Mouse (Mus musculus): ENCODE measurements around the gene Lrrc49. TPM values are rescaled to one million over a fixed set of nuclear protein-coding genes. Genes with fewer than 3 reads are reported as not detected.
A peak's percentile ranks its signal among the peaks of the same experiment; 100 is the strongest.

Gene Lrrc49
- total RNA-seq, 2 experiments from 2014 or later = 9.4 to 10.2 TPM

DNA sequence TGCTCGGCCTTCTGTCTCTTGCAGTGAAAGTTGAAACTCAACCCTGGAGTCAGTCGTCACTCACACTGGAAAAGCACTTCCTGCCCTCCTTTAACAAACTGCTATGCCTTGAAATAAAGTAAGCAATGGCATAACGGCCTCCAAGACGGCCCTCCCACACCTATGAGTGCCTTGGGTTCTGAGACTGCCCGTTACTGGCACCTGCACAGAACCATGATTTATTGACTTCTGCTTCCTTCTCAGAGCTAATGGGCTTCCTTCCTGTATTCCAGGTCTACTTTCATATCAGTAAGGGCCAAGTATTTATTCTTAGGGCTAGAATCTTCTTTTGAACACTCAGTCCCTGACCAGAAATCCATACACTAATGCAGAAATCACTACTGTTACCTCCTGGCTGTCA lies 9.0 kb downstream of the Lrrc49 start:
- no peak for DNase-seq (ENCODE audit: low spot score in 2 of 2)

DNA sequence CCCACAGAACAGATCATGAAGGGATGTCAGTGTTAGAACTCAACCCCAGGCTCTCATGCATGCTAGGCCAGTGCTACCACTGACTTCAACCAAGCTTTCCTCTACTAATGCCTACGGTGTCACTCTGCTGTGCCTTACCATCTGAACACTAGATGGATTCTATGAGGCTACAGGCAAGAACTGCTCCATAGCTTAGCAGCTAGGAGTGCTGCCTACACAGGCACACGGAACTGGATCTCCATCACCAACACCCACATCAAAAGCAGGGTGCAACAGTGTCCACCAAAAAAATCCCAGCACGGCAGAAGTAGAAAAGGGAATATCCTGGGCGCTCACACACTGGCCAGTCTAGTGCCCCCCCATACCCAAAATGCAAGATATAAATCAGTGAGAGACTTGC lies 11.5 kb downstream of the Lrrc49 start:
- DNase-seq (ENCODE audit: low spot score in 2 of 2) = no peak

DNA sequence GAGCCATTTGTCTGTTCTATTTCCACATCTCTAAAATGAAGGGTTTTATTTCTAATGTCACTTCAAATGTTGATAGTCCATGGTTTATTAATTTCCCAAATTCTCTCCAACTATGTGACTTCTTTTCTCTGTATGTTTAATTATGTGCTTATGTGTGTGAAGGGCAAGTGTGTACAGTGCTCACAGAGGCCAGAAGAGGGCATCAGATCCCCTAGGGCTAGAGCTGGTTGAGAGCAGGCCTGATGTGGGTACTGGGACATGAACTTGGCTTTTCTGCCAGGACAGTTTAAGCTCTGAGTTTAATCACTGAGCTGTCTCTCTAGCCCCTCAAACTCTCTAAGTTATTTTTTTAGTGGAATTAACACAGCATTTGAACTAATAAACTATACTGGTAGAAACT lies 13.2 kb downstream of the Lrrc49 start:
- DNase-seq (ENCODE audit: low spot score in 2 of 2) = no peak

DNA sequence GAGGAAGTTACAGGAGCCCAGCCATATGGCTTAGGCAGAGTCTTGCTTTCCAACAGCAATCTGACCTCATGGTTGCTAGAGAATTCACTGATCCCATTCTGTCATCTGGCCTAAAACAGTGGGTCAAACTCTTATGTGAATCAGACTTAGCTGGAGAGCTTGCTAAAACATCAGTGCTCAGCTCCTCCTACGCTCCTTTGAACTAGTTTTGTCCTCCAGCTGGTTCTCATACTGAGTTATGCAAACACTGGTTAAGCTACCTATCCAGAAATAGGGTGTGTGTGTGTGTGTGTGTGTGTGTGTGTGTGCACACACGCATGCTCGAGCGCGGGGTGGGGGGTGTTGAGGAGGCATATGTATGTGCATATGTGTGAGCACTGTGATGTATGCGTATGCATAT lies 15.4 kb downstream of the Lrrc49 start:
- no peak for DNase-seq (ENCODE audit: low spot score in 2 of 2)

DNA sequence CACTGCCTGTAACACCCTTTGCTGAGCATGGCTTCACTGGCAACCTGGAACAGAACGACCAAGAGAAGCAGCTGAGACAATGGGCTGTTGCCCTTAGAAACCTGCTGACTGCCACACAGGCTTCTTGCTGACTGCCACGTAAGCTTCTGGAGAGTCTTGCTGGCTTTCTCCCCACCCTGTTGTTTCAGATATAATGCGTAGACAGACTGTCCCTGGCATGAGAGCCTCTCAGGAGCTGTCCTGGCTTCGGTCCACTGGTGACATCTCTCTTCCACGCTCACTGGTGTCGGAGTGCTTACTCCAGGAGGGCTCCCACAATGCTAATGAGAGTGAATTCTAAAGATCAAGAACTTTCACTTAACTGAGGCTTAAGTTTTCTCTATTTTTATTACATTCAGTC lies 19.1 kb downstream of the Lrrc49 start:
- DNase-seq (ENCODE audit: low spot score in 2 of 2) = no peak

DNA sequence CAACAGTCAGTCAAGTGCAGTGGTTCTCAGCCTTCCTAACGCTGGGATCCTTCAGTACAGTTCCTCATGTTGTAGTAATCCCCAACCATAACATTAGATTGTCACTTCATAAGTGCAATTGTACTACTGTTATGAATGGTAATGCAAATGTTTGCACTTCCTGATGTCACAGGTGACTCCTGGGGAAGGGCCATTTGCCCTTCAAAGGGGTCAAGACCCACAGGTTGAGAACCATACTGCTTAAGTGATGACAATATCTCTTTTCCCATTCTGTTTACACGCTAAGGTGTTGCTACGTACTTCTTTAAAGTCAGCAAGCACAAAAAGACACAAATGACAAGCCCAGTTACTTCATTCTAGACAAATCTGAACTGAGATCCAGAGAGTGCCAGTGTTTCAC lies 22.4 kb downstream of the Lrrc49 start:
- DNase-seq (ENCODE audit: low spot score in 2 of 2) = no peak

DNA sequence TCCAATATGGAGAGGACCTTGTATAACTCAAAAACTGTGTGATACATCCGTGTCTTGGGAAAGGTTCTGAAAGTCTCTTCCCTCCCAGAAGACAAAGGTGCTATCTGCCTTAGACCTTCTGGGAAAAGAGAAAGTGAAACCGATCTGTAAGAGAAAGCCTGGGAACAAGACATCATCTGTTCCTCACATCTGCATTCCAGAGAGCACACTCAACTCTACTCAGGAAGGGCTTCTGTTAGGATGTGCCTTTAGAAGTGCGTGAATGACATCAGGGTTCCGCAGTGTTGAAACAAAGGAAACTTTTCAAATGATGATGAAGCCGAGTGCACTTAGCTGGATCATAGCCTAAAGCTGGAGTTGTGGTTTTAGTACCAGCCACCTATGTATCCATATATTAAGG lies 23.1 kb downstream of the Lrrc49 start:
- no peak for DNase-seq (ENCODE audit: low spot score in 2 of 2)

DNA sequence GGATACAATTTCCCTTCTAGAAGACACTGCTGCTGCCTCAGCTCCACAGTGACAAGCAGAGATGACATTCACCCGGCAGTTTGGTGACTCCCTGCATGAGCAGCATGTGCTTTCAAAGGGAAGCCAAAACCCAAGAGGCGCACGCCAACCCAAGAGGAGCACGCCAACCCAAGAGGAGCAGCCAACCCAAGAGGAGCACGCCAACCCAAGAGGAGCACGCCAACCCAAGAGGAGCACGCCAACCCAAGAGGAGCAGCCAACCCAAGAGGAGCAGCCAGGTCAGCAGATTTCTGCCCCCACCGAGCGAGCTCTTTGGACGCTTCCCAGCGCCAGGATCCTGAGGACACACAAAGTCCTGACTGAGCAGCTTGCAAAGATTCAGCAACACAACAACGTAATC lies 23.6 kb downstream of the Lrrc49 start:
- DNase-seq (ENCODE audit: low spot score in 2 of 2) = no peak

DNA sequence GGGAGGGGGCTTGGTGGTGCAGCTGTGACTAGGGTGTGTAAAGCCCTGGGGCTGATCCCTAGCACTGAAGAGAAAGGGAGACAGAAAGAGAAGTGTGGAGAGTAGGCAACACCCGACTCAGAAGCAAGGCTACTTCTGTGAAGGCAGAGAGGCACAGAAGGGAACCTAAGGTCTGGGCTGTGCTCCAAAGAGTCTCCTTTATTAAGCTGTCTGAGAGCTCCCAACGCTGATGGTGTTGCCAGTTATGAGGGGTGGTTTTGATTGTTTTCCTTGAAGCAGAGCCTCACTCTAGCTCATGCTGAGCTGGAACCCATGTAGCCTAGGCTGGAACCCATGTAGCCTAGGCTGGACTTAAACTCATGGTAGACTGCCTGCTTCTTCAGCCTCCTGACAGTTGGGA lies 25.0 kb downstream of the Lrrc49 start:
- no peak for DNase-seq (ENCODE audit: low spot score in 2 of 2)

DNA sequence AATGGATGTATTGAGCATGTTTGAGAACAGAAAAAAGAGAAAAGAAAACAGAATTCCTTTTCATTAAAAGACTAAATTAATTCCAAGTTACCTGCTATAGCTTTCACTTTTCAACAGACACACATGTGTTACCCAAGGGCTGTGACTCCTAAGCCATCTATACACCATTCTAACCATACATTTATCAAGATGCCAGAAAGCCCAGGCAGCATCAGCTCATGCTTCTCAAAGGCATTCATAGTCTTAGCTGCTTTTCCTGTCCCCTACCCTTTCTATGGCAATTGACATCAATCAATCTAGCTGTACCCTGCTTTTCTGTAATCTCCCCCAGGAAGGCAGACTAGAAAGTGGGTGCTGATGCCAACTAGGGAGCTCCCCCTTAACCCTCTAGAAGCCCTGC lies 34.4 kb downstream of the Lrrc49 start:
- no peak for DNase-seq (ENCODE audit: low spot score in 2 of 2)

DNA sequence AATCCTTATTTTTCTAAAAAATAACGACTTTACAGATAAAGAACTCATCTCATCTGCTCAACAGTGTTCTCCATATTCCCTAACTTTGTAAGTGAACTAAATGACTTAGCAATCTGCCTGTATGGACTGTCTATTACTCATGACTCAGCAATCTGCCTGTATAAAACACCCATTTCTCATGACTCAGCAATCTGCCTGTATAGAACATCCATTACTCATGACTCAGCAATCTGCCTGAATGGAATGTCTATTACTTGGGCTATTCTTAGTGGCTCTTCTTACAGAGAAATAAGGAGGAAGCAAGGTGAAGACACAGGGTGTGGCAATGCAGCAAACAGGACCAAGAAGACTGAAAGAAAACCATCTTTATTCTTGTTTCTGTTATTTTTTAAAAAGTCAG lies 34.8 kb downstream of the Lrrc49 start:
- no peak for DNase-seq (ENCODE audit: low spot score in 2 of 2)

DNA sequence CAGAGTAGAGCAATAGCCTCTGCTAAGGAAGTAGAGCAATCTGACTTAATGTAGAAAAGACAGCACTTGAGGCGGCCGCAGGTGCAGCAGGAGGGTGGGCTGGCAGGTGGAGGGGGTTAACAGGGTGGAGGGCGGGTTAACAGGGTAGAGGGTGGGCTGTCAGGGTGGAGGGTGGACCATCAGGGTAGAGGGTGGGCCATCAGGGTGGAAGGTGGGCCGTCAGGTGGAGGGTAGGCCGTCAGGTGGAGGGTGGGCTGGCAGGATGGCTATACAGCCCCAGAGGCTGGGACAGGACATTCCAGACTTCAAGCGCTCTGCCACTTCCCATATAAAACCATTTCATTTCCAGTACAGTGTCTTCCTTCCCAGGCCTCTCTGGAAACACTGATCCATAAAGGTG lies 37.7 kb downstream of the Lrrc49 start:
- DNase-seq (ENCODE audit: low spot score in 2 of 2) = no peak

DNA sequence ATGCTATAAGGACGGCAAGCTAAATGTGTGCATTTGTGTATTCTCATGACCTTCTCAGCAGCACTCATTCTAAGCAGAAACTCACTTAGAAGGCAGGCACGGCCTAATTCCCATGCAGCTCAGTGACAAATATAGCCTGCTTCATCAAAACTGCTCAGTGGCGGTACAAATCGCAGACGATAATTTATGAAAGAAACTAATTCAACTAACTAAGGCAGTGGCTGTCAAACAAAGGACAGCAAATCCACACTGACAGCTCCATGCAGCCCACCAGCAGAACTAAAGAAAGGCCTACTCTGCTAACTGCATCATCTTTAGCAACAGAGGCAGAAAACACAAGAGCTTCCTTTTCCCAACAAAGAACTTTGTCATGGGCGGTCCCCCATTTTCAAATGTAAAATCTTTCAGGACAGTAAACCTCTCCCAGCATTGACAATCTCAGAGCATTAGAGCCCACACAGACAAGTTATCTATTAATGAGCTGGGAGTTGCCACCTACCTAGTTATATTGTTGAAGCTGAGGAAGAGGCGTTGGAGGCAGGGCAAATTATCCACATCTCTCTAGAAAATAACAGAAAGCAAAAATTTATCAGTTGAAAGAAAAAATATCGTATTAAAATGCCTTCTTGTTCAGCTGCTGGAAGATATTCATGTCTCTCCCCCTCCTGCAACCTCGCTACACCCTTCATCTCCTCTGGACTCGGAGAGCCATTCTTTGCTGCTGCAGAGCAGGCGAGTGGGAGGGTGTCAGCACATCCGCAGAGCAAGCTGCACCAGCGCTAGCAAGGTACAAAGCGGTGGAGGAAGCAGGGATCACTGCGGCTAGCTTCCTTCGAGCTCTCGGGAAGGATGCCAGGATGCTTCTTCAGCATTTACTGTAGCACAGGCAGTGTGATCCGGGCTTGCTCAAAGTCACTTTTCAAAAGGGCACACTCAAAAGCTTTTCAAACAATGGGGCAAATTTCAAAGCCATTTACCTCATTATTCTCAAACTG lies 38.7 kb downstream of the Lrrc49 start:
- DNase-seq (ENCODE audit: low spot score in 2 of 2) = peak in 1 of 2 experiments; percentile 47

DNA sequence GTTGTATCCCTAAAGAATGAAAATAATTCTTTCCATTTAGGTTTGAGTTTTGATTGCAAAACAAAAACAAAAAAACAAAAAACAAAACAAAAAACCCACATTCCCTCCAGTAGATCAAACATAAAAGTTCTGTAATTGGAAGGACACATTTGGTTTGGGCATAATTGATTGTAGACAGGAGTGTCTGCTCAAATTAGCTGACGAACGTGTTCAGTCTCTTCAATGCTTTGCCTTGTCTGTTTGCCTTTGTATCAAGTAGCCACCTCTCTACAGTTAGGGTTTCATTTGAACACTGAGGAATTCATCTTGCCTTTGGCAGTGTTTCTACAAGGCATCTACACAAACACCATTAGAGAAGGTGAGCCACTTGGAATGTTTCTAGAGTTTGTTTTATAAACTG lies 54.4 kb downstream of the Lrrc49 start:
- DNase-seq (ENCODE audit: low spot score in 2 of 2) = no peak

DNA sequence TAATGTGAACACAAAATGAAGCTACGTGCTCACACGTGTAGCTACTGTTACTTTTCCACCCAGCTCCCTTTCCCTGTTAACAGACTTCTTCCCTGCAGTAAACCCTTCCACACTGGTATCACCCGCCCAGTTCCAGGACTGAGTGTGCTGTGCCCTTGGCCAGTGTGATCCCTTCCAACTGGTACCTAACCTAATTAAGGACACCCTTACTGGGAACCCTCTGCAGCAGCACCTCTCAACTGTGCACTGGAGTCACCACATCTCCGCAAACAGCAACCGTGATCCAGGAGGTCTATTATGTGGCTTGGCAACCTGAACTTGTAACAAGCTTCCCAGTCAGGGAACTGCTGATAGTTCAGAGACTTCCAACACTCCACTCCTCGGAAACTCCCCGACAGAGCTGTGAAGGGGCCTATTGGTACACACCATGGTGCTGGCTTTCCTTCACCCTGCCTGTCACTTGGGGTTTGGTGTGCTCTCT lies 61.6 kb downstream of the Lrrc49 start:
- no peak for DNase-seq (ENCODE audit: low spot score in 2 of 2)

DNA sequence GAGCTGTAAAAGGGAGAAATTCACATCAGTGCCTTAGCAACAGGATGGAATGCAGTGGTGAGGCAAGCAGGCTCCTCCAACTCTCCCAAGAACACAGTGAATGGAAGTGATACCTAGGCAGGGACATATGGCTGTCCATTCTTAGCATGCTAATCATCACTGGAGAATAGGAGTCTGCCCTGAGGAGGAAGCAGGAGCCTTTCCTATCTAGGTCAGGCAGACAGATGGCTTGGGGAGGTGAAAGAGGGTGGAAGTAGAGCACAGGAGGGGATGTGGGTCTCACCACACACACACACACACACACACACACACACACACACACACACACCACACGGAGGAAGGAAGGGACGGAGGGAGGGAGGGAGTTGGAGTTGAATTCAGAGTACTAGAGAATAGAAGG lies 62.1 kb downstream of the Lrrc49 start:
- no peak for DNase-seq (ENCODE audit: low spot score in 2 of 2)

DNA sequence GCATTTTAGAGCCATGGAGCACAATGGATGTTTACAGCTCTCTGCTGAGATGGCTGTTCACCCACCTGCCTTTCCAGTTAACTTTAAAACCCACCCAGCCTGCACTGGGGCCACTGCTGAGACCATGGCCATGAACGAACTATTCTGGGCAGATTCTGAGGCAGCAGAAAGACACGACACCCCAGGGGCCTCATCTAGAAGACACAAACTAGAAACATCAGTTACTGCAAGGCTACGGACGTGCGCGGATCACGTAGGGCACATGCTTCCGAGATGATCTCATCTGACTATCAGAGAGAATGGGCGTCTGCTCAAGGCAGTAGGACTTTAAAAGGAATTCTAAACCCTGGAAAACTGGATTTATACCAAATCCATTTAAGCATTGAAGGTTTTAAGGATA lies 71.0 kb downstream of the Lrrc49 start:
- peak in 1 of 2 experiments; percentile 50 for DNase-seq (ENCODE audit: low spot score in 2 of 2)

DNA sequence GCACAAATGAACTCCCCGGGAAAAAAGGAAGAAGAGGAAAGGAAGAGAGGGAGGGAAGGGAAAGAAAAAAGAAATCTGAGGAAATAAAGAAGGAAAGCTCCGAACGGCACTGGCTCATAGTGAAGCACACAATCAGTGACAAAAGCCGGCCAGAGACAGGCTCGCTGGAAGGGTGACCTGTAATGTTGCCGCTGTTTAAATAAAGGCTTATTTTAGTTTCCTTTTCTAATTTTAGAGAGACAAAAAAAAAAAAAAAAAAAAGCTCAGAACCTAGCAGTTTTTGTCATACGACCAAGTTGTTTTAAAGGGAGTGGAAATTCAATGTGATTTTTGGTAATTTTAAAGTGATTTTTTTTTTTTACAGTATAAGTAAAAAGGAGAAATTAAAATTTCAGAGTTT lies 71.6 kb downstream of the Lrrc49 start:
- DNase-seq (ENCODE audit: low spot score in 2 of 2) = no peak

DNA sequence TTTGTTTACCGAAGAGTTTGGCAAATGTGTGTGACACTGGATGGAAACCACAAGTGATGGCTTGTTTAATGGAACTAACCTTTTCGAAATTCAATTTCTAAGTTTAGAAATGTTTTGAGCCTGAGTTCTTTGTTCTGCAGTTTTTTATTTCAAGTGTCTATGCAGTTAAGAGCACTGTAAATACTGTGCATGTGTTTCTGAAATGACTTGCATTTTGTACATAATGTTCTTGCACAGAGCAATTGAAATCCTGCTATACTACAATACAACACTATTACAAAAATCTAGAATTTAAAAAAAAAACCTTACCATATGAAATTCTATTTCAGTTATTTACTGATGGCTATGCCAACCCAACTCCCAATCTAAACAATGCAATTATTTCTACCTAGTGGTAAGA lies 75.7 kb downstream of the Lrrc49 start:
- no peak for DNase-seq (ENCODE audit: low spot score in 2 of 2)

DNA sequence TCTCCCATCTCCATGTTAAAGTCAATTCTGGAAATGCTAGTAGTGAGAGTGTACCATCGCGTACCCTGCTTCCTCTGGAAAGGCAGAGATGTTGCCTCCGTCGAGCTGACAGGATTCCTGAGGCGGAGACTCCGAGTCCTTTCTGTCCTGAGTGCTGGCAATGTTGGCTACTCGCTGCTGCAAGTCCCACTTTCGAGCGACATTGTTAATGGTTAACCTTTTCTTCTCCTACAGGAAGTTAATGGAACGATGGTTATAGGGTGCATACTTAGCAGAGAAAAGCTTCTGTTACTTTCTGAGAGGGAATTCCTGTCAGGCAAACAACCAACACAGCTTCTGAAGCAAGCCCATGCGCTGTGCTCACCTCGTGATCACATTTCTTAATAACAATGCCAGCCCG lies 77.8 kb downstream of the Lrrc49 start:
- no peak for DNase-seq (ENCODE audit: low spot score in 2 of 2)

DNA sequence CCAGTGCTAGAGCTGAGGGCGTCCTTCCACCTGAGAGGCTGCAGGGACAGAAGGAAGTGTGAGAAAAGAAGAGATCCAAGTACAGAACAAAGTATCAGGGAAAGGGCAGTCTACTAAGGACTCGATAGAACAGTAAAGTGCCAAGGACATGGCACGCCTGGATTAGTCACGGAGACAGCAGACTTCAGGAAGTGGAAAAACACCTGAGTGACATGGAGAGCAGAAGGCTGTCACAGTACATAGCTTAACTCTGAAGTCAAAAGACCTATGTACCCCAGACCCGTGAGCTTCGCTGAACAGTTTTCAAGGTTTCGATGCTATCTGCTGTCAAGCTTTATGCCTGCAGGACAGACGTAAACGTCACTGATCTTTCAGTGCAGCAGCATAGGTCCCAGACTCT lies 79.1 kb downstream of the Lrrc49 start:
- DNase-seq (ENCODE audit: low spot score in 2 of 2) = no peak

DNA sequence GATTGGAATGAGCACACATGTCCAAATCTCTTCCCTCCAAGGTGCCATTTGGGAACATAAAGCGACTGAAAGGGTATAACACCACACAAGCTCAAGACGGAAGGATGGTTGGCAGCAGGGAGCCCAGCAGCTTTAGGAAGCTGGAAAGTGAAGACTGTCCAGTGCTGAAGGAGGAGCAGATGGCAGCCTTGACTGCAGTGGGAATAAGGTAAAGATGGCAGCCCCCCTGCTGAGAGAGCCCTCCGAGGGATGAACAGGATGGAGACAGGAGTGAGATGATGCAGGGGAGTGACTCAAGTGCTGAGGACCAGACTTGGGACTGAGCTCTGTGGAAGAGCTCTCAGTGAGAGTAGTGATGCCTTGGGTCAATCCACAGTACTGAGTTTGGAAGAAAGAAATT lies 79.9 kb downstream of the Lrrc49 start:
- no peak for DNase-seq (ENCODE audit: low spot score in 2 of 2)

DNA sequence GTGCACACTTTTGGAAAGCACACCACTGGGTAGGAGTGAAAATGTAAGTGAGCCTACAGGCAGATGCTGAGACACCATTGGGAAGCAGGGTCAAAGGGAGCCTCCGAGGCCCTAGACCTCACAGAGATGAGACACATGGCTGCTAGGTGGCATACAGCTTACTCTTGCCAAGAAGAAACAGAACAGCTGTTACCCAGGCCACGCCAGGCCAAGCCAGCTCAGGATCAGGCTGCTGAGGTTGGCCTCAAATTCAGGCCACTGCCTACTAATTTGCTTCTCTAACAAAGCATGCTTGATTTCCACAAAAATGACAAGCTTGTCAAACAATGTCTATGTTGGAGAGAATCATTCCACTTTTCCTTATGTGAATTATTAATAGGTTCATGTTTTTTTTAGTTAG lies 83.0 kb downstream of the Lrrc49 start:
- no peak for DNase-seq (ENCODE audit: low spot score in 2 of 2)

Measured in gastrocnemius, postnatal 4 days (tissue).